Mouse (Mus musculus) CD4-positive, CD25-positive, alpha-beta regulatory T cell, adult 4 months (primary cell): ENCODE measurements around the gene Epha1. TPM values are rescaled to one million over a fixed set of nuclear protein-coding genes. Genes with fewer than 3 reads are reported as not detected.

ENCODE experiments used
- ATAC-seq: one replicate; pipeline ENCODE4 v1.8.0; 2017
- polyA plus RNA-seq, 2 experiments: library from polyadenylated mRNA; unstranded; fragments of 100-300 nt; shearing (Covaris generic); gene quantifications; one replicate each; pipeline ENCODE4 v1.2.1; 2017

Epha1 gene
- 1 to 10 TPM in 1 of 2 experiments, under 1 TPM in 1; 0.98 to 1.2 TPM for polyA plus RNA-seq

- peak; percentile 76 for ATAC-seq
These were observed at the start of gene Epha1 for GRCm38 (mm10) chr6:42372816-42373547. Epha1 (minus strand) TSS chr6:42373268.

GRCm38 (mm10) chr6:42421439-42421838, 48.4 kb upstream of the Epha1 start:
- ATAC-seq, result no peak

- no peak for ATAC-seq
These were observed 46.4 kb upstream of the Epha1 start for GRCm38 (mm10) chr6:42419443-42419842.

- no peak for ATAC-seq
These were observed 32.1 kb upstream of the Epha1 start, which contains the start of gene Tas2r135 for GRCm38 (mm10) chr6:42405134-42405533. Tas2r135 (plus strand) TSS chr6:42405434.

- ATAC-seq, result no peak
These were observed 26.9 kb upstream of the Epha1 start, which contains the start of gene Tas2r143 for GRCm38 (mm10) chr6:42399938-42400337. Tas2r143 (plus strand) TSS chr6:42400238.

- no peak for ATAC-seq
These were observed 25.9 kb upstream of the Epha1 start for GRCm38 (mm10) chr6:42398998-42399397.

GRCm38 (mm10) chr6:42398285-42398684, 25.2 kb upstream of the Epha1 start:
- no peak for ATAC-seq

- no peak for ATAC-seq
These were observed 24.1 kb upstream of the Epha1 start for GRCm38 (mm10) chr6:42397041-42397657.

GRCm38 (mm10) chr6:42395960-42396809, 23.1 kb upstream of the Epha1 start:
- ATAC-seq, result no peak

- no peak for ATAC-seq
These were observed 18.8 kb upstream of the Epha1 start for GRCm38 (mm10) chr6:42391796-42392330.

GRCm38 (mm10) chr6:42385635-42386034, 12.6 kb upstream of the Epha1 start:
- no peak for ATAC-seq

GRCm38 (mm10) chr6:42383360-42383759, 10.3 kb upstream of the Epha1 start:
- ATAC-seq, result no peak

GRCm38 (mm10) chr6:42381916-42382381, 8.9 kb upstream of the Epha1 start:
- no peak for ATAC-seq

- ATAC-seq, result no peak
These were observed 8.2 kb upstream of the Epha1 start for GRCm38 (mm10) chr6:42381221-42381620.

- ATAC-seq, result peak; percentile 77
These were observed 7.5 kb upstream of the Epha1 start for GRCm38 (mm10) chr6:42380416-42381144.

GRCm38 (mm10) chr6:42379551-42379950, 6.5 kb upstream of the Epha1 start:
- no peak for ATAC-seq

GRCm38 (mm10) chr6:42377280-42377679, 4.2 kb upstream of the Epha1 start:
- no peak for ATAC-seq

GRCm38 (mm10) chr6:42376504-42377019, 3.5 kb upstream of the Epha1 start:
- ATAC-seq, result peak; percentile 35

- no peak for ATAC-seq
These were observed 2.9 kb upstream of the Epha1 start for GRCm38 (mm10) chr6:42376016-42376415.

- ATAC-seq, result no peak
These were observed 2.1 kb upstream of the Epha1 start for GRCm38 (mm10) chr6:42375131-42375530.

GRCm38 (mm10) chr6:42374701-42375100, 1.6 kb upstream of the Epha1 start:
- ATAC-seq, result no peak
